Comparison of ENCODE assay signal across 9 mouse cellular contexts in genomic region chr1:51600425-51600824, GRCm38 (mm10).
DNase-seq lines count a peak whose midpoint lies in the region; ATAC-seq lines count a peak whose summit lies in the region.
"Had no signal": no experiment of that assay in that cellular context is flagged by ENCODE, and none has a peak within 500 bp of the region (broad histone marks: within the 10 kb centered on the region; RNA-seq: fewer than 3 reads in every experiment).

No protein-coding gene starts in this region.

- no peaks in the 10 kb centered on the region for H3K36me3 ChIP-seq in midbrain, embryonic 14.5 days (ENCODE audit: control insufficient read depth, insufficient read depth, low read length)
- H3K36me3 ChIP-seq in midbrain, embryonic 15.5 days (replicated peaks) = no peaks in the 10 kb centered on the region
- H3K36me3 ChIP-seq in embryonic facial prominence, embryonic 14.5 days (ENCODE audit: control insufficient read depth, insufficient read depth, low read length) = no peaks in the 10 kb centered on the region

- H3K4me1 ChIP-seq in midbrain, embryonic 14.5 days (ENCODE audit: control insufficient read depth, insufficient read depth, low read length) = no peaks in the 10 kb centered on the region
- H3K4me1 ChIP-seq in midbrain, embryonic 15.5 days = peaks cover 4% of the 10 kb centered on the region; the same call in 1 of the 2 replicates
- no peaks in the 10 kb centered on the region for H3K4me1 ChIP-seq in embryonic facial prominence, embryonic 14.5 days (ENCODE audit: control insufficient read depth, insufficient read depth, low read length)

- 32% methylated on average over 7 of the region's 7 CpGs for WGBS in midbrain, embryonic 14.5 days
- WGBS in midbrain, embryonic 15.5 days = 30% methylated on average over 7 of the region's 7 CpGs
- 33% methylated on average over 7 of the region's 7 CpGs for WGBS in embryonic facial prominence, embryonic 14.5 days

- H3K4me3 ChIP-seq in midbrain, embryonic 14.5 days (replicated peaks; ENCODE audit: low read depth, low read length) = no peak overlapping the region
- no peak overlapping the region for H3K4me3 ChIP-seq in midbrain, embryonic 15.5 days
- no peak overlapping the region for H3K4me3 ChIP-seq in embryonic facial prominence, embryonic 14.5 days (ENCODE audit: low read depth, low read length)

- H3K9ac ChIP-seq in midbrain, embryonic 14.5 days (replicated peaks; ENCODE audit: low read length) = no peak overlapping the region
- H3K9ac ChIP-seq in midbrain, embryonic 15.5 days = no peak overlapping the region
- no peak overlapping the region for H3K9ac ChIP-seq in embryonic facial prominence, embryonic 14.5 days (ENCODE audit: low read depth, low read length)

- H3K9me3 ChIP-seq in midbrain, embryonic 14.5 days (ENCODE audit: control insufficient read depth, low read length) = no peaks in the 10 kb centered on the region
- no peaks in the 10 kb centered on the region for H3K9me3 ChIP-seq in midbrain, embryonic 15.5 days
- no peaks in the 10 kb centered on the region for H3K9me3 ChIP-seq in embryonic facial prominence, embryonic 14.5 days (ENCODE audit: control insufficient read depth, low read length)

- peak; percentile 72; the same call in 1 of the 2 replicates for ATAC-seq in frontal cortex, adult (ENCODE audit: low TSS enrichment)
- ATAC-seq in midbrain, embryonic 14.5 days (ENCODE audit: low FRiP score, low TSS enrichment) = no peak
- no peak for ATAC-seq in midbrain, embryonic 15.5 days (replicated peaks)
- ATAC-seq in embryonic facial prominence, embryonic 14.5 days (ENCODE audit: low read depth) = no peak

- DNase-seq in frontal cortex, postnatal 14 days (ENCODE audit: low spot score in 2 of 2) = no peak
- peak; percentile 66 for DNase-seq in midbrain, embryonic 14.5 days
- peak; percentile 48 for DNase-seq in embryonic facial prominence, embryonic 14.5 days (ENCODE audit: low spot score)
- peak; percentile 46 for DNase-seq in thymus, postnatal 25 days
- DNase-seq in ovary, postnatal 10 days (ENCODE audit: low spot score) = no peak
- no peak for DNase-seq in right cerebral cortex, adult 18-20 months
- DNase-seq: heart, postnatal 14 days had no signal

- no peak overlapping the region for H3K4me2 ChIP-seq in midbrain, embryonic 14.5 days (ENCODE audit: low read length)
- H3K4me2 ChIP-seq in midbrain, embryonic 15.5 days = no peak overlapping the region
- no peak overlapping the region for H3K4me2 ChIP-seq in embryonic facial prominence, embryonic 14.5 days (ENCODE audit: low read depth, low read length)

- H3K27ac ChIP-seq in midbrain, embryonic 14.5 days (replicated peaks; ENCODE audit: low read depth, low read length) = no peak overlapping the region
- H3K27ac ChIP-seq in midbrain, embryonic 15.5 days = no peak overlapping the region
- no peak overlapping the region for H3K27ac ChIP-seq in embryonic facial prominence, embryonic 14.5 days (replicated peaks; ENCODE audit: low read depth, low read length)

- H3K27me3 ChIP-seq in midbrain, embryonic 14.5 days (ENCODE audit: control insufficient read depth, insufficient read depth, low read length) = no peaks in the 10 kb centered on the region
- no peaks in the 10 kb centered on the region for H3K27me3 ChIP-seq in midbrain, embryonic 15.5 days (replicated peaks)
- no peaks in the 10 kb centered on the region for H3K27me3 ChIP-seq in embryonic facial prominence, embryonic 14.5 days (replicated peaks; ENCODE audit: control insufficient read depth, insufficient read depth, low read length)

Comparison
In these comparisons a context has a peak if more than half of its experiments do, and no peak if none do; other contexts are left out.
1. DNase-seq: peak in midbrain, embryonic 14.5 days (single experiment), embryonic facial prominence, embryonic 14.5 days (single experiment) and thymus, postnatal 25 days (single experiment); none in frontal cortex, postnatal 14 days (0 of 2), ovary, postnatal 10 days (single experiment) and right cerebral cortex, adult 18-20 months (single experiment).